Mouse (Mus musculus) fibroblast of lung, adult 2 months (primary cell): ENCODE measurements around the gene Asic2.

ENCODE experiments used
- DNase-seq: peaks from one replicate; pipeline ENCODE4 v3.0.0-alpha.2; 2011; ENCODE audit warnings: low read depth

The Asic2 gene

GRCm38 (mm10) chr11:81094581-81094980 lies 873.7 kb downstream of the Asic2 start:
- DNase-seq, result no peak

- DNase-seq, result no peak
These were observed 876.1 kb downstream of the Asic2 start for GRCm38 (mm10) chr11:81092161-81092560.

- no peak for DNase-seq
These were observed 884.4 kb downstream of the Asic2 start for GRCm38 (mm10) chr11:81083822-81084221.

- DNase-seq, result no peak
These were observed 888.0 kb downstream of the Asic2 start for GRCm38 (mm10) chr11:81080076-81080805.

GRCm38 (mm10) chr11:81079237-81079636 lies 889.0 kb downstream of the Asic2 start:
- no peak for DNase-seq

- DNase-seq, result no peak
These were observed 896.4 kb downstream of the Asic2 start for GRCm38 (mm10) chr11:81071836-81072235.

GRCm38 (mm10) chr11:81065386-81065785 lies 902.9 kb downstream of the Asic2 start:
- DNase-seq, result no peak

GRCm38 (mm10) chr11:81064006-81064405 lies 904.3 kb downstream of the Asic2 start:
- DNase-seq, result no peak

- no peak for DNase-seq
These were observed 908.2 kb downstream of the Asic2 start for GRCm38 (mm10) chr11:81060077-81060476.

- DNase-seq, result no peak
These were observed 908.7 kb downstream of the Asic2 start for GRCm38 (mm10) chr11:81059546-81059945.

- no peak for DNase-seq
These were observed 910.8 kb downstream of the Asic2 start for GRCm38 (mm10) chr11:81057506-81057905.

- DNase-seq, result no peak
These were observed 911.5 kb downstream of the Asic2 start for GRCm38 (mm10) chr11:81056776-81057175.

GRCm38 (mm10) chr11:81055446-81056145 lies 912.7 kb downstream of the Asic2 start:
- DNase-seq, result no peak

- DNase-seq, result no peak
These were observed 914.4 kb downstream of the Asic2 start for GRCm38 (mm10) chr11:81053826-81054225.

- DNase-seq, result no peak
These were observed 926.6 kb downstream of the Asic2 start for GRCm38 (mm10) chr11:81041671-81042070.

- no peak for DNase-seq
These were observed 928.3 kb downstream of the Asic2 start for GRCm38 (mm10) chr11:81039976-81040375.

GRCm38 (mm10) chr11:81032151-81032550 lies 936.1 kb downstream of the Asic2 start:
- DNase-seq, result no peak

GRCm38 (mm10) chr11:81014776-81015175 lies 953.5 kb downstream of the Asic2 start:
- DNase-seq, result no peak

GRCm38 (mm10) chr11:81013501-81013900 lies 954.8 kb downstream of the Asic2 start:
- no peak for DNase-seq

- no peak for DNase-seq
These were observed 957.5 kb downstream of the Asic2 start for GRCm38 (mm10) chr11:81010766-81011165.

GRCm38 (mm10) chr11:81009366-81009765 lies 958.9 kb downstream of the Asic2 start:
- no peak for DNase-seq

- DNase-seq, result no peak
These were observed 962.4 kb downstream of the Asic2 start for GRCm38 (mm10) chr11:81005831-81006230.

GRCm38 (mm10) chr11:81002769-81003430 lies 965.4 kb downstream of the Asic2 start:
- DNase-seq, result no peak
